Mouse (Mus musculus): ENCODE measurements at regions not wholly inside any gene's neighbourhood (a gene's known extent, or its start where the extent isn't known, plus 50 kb on each side); places are given as distances from the start of the nearest gene placed in this dataset.
A peak's percentile ranks its signal among the peaks of the same experiment; 100 is the strongest.
"Not testable (repeated sequence)": the region's sequence is repeated elsewhere in the genome, so short reads cannot be mapped to it uniquely, and the experiment has no call there.

- DNase-seq (ENCODE audit: low read depth, low spot score): no peak
Measured at GRCm38 (mm10) chr7:138758386-138758785, 87.5 kb upstream of the Ppp2r2d start.

DNA sequence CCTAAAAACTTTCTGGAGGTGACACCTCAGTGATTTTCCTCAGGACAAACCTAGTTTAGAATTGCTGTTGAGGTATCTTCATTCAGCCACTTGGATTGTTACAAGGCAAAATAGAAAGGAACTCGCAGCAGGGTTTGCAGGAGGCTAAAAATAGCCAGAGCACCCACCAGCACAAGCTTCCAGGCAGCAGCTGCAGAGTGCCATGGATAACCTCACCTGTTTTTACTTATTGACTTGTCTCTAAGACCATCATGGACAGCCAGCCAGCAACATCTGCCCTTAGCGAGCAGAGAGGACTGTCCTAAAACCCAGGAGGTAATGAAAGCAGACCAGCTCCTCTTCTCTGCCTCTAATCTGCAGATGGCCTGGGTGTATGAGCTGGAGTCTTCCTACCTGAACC is 97.4 kb upstream of the Ppp2r2d start:
- no peak for DNase-seq (ENCODE audit: low read depth, low spot score)

DNA sequence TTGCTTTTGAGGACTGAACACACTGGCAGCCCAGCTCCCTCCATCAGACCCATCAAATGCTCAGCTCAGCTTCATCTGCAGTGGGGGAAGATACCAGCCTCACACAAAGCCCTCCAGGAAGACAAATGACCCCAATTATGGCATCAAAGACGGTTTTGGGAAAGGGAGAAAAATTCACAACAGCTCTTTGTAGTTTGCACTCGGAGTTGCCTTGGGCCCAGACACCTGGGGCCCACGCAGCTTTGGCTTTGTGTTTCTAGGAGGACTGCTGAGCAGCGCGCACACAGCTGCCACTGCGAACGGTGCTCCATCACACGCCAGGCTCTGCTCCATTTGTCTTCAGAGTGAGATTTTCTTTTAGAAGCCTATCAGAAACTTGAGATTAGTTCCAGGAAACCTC is 99.3 kb upstream of the Ppp2r2d start:
- no peak for DNase-seq (ENCODE audit: low read depth, low spot score)

- no peak for DNase-seq (ENCODE audit: low read depth, low spot score)
Measured at GRCm38 (mm10) chr7:138742516-138742845, 103.4 kb upstream of the Ppp2r2d start.

GRCm38 (mm10) chr7:138741816-138742515 is 103.9 kb upstream of the Ppp2r2d start:
- peak; percentile 5 for DNase-seq (ENCODE audit: low read depth, low spot score)

DNA sequence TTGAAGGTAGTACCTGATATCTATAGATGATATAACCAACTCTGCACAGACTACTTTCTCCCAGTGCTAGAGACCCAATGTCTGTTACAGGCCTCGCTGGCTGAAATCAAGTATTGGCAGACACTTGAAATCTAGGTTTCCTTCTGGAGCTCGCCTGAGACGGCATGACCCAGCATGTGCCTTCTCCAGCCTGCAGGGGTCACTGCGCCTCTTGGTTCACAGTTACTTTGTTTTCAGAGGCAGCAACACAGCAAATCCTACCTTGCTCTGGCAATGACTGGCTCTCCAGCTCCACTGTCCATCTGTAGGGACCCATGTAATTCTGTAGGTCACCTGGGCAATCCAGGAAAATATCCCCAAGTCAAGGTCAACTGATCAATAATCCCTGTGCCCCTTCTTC is 111.6 kb upstream of the Ppp2r2d start:
- peak; percentile 36 for DNase-seq (ENCODE audit: low read depth, low spot score)

DNA sequence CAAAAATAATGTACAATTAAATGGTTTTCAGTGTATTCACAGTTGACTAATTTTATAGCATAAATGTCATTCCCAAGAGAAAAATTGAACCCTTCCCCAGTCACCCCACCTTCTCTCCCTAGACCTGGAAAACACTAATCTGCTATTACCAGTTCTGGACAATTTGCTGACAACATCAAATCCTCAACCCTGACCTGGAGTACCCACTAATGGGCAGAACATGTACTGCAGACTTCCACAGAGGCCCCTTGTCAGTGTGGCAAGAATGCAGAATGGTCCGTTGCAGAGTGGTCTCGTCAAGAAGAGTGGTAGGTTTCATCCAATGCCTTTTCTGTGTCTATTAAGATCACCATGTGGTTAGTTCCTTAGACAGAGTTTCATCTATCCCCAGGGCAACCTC is 121.0 kb upstream of the Ppp2r2d start:
- DNase-seq (ENCODE audit: low read depth, low spot score): no peak

DNA sequence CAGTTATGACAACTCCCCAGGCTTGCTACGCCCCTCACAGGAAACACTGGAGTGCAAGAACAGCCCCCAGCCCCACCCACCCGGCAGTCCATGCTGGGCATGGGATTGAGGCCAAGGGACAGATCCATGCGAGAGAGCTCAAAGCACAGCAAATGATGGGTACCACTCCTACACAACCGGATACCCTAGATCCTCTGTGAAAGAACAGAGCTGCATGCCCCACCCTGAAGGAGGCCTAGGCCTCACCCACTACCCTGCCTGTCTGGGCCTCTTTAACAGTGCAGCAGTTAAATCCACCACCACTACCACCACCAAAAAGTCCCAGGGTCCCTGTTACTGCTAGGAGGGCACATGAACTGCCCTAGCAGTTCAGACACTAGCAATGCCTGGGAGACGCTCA is 126.3 kb upstream of the Ppp2r2d start:
- DNase-seq (ENCODE audit: low read depth, low spot score): no peak

DNA sequence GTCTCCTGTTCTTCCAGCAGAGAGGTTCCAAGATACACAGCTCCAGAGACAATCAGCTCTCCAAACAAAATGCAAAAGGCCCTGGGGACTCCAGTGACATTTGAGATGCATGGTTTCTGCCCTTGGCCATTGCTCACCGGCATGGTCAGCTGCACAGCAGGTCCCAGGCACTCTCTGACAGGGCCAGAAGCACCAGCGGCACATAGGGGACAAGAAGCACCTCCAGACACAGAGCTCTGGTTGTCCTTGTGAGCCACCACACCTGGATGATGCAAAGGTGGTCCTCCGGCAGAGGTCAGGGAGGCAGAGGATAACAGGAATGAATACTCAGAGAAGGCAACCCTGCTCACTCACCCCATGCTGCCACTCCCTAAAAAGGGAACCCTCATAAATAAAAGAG is 126.8 kb upstream of the Ppp2r2d start:
- no peak for DNase-seq (ENCODE audit: low read depth, low spot score)

DNA sequence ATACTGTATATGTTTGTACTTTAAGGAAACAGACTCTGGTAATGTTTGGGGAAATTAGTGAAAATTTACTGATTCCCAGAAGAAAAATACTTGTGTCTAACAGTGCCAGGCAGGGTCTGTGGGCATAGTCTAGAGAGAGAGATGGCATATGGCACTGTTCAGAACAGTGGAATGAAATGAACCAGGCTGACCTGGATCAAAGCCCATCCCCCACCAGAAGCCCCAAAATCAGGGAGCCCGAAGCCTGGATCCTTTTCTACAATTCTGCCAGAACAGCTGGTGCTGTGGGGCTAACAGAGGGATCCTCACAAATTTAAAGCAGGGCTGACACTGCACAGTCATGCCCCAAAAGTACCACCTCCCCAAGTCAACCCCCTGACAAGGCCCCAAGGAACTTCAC is 131.1 kb upstream of the Ppp2r2d start:
- DNase-seq (ENCODE audit: low read depth, low spot score): no peak

DNA sequence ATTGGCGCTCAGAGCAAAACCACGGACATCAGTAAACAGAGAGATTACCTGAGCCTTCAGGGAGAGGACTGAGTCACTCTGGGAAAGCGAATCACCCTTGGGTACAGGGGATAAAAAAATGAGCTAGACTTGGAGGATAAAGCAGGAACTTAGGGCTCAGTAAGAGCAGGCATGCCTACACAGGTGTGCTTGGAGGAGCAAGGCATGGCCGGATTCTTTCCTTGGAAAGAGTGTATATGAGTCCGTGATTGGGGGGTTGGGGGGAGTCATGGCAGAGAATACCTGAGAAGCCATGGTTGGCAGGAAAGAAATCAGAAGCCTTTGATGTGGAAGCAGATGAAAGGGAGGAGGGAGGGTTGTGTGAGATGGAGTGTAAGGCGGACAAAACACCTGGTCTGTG is 137.5 kb upstream of the Ppp2r2d start:
- no peak for DNase-seq (ENCODE audit: low read depth, low spot score)

DNA sequence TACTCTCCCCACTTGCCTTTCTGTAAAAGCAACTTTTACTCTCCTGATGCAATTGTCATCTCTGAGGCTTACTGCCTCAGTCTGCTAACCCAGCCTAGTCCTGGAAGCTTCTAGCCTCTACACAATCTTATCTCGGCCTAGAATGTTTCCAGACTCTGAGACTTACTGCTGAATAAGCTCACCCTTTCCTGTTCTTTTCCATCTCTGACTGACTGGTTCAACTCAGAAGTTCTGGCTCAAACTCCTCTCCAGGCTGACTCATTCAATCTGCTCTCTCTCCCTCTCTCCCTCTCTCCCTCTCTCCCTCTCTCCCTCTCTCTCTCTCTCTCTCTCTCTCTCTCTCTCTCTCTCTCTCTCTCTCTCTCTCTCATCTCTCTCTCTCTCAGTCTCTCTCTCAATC is 146.3 kb upstream of the Ppp2r2d start:
- not testable (repeated sequence) for DNase-seq (ENCODE audit: low read depth, low spot score)

DNA sequence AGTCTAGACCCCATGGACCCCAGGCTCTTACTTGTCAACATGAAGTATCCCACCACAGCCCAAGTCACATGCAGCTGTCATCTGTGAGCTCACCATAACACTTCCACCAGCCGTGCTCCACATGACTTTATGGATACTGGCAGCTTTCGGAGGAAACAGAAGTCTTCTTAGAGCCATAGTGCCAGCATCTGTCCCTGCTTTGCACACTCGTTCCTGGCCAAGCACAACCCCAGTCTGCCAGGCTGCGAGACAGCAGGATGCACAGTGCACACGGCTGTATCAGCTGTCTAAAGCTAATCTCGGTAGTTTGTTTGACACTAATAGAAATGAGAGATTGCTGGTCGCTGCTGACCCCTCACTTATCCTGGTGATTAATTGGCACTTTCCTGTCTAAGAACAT is 163.7 kb upstream of the Ppp2r2d start:
- no peak for DNase-seq (ENCODE audit: low read depth, low spot score)

GRCm38 (mm10) chr7:138680530-138680929 is 165.3 kb upstream of the Ppp2r2d start:
- no peak for DNase-seq (ENCODE audit: low read depth, low spot score)

DNA sequence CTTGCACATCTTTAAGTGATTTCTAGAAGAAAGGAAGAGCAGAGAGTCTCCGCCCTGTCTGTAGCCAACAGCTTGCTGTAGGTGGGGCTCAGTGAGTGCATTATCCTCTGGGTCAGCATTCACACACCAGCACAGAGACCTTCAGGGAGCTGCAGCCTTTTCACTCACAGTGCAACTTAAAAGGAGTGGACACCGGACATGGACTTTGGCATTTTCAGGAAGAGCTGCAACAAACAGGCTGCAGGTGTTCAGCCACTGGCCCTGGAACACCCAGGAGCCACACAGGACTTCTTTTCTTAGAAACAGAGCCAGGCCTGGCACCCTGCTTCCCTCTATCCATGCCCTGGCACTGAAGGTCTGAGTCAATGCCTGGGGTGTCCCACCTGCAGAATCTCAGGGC is 166.3 kb upstream of the Ppp2r2d start:
- DNase-seq (ENCODE audit: low read depth, low spot score): no peak

- DNase-seq (ENCODE audit: low read depth, low spot score): no peak
Measured at GRCm38 (mm10) chr7:138672959-138673358, 172.9 kb upstream of the Ppp2r2d start.

DNA sequence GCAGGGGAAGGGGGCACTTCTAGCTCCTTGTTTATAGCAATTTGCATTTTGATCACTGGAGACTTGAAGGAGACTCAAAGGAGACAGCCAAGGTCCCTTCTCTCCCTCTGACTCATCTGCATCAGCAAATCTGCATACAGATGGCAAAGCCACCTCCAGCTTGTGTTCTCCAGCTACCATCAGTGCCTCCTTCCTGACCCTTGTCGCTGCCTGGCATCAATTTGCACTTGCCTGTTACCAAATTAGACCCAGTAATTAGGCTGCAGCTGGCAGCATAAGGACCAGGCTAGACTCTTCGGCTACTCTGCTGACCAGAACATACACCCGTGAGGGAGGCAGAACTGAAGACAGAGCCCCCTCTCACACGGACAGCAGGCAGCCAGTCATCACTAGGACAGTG is 177.5 kb upstream of the Ppp2r2d start:
- DNase-seq (ENCODE audit: low read depth, low spot score): no peak

- DNase-seq (ENCODE audit: low read depth, low spot score): no peak
Measured at GRCm38 (mm10) chr7:138660124-138660523, 185.8 kb upstream of the Ppp2r2d start.

DNA sequence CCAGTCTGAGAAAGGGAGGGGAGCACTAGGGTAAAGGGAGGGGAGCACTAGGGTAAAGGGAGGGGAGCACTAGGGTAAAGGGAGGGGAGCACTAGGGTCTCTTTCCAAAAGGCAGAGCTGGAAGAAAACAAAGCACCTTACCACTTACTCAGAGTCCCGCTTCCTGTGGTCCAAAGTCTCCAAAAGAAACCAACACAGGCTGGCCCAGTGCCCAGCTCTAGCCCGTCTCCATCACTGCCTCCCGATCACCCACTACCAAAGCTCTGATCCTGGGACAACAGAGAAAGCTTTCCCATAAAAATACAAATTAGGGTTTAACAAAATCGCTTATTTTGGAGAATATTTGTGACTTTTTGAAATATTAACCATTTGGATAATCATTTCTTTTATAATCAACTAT is 188.4 kb upstream of the Ppp2r2d start:
- DNase-seq (ENCODE audit: low read depth, low spot score): no peak

- DNase-seq (ENCODE audit: low read depth, low spot score): no peak
Measured at GRCm38 (mm10) chr7:138657076-138657475, 188.8 kb upstream of the Ppp2r2d start.

- DNase-seq (ENCODE audit: low read depth, low spot score): no peak
Measured at GRCm38 (mm10) chr7:138655940-138656339, 189.9 kb upstream of the Ppp2r2d start.

DNA sequence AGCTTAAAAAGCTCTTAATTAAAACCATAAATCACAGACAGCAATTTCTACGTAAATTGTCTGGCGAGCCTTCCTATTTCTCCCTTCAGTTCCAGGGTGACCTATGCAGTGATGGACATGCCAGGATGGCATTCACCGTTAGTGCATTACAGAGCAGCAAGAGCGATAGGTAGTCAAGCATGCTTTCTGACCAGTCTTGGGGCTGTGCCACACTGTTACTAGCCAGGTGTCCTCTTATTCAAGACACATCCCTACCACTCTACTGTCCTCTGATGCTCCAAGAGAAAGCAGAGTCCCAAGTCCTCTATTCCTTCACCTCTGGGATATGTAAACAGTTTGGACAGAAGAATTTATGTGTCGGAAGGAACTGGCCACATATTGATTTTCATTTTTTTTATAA is 194.9 kb upstream of the Ppp2r2d start:
- no peak for DNase-seq (ENCODE audit: low read depth, low spot score)

DNA sequence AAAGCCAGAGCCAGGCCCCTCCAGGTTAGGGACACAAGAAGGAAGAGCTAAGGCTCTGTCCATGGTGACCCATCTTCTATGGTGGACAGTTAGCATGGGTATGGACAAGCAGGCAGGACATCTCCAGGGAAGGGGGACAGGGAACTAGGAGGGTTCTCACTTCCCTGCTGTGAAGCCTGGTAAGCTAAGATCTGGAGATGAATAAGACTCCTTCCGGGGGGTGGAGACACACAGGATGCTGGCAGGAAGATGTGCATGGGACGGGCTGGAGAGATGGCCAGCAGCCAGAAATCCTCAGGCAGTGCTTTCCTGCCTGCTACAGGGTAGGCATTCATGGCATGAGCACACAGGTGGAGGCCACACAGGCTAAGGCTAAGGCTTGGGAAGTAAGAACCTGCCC is 198.2 kb upstream of the Ppp2r2d start:
- DNase-seq (ENCODE audit: low read depth, low spot score): no peak

- DNase-seq (ENCODE audit: low read depth, low spot score): no peak
Measured at GRCm38 (mm10) chr7:138640492-138641165, 205.2 kb upstream of the Ppp2r2d start.

Data from A20 (cell line).